Mouse (Mus musculus): Measurements from ENCODE around the gene Zfp566. TPM values are rescaled to one million over a fixed set of nuclear protein-coding genes. Genes with fewer than 3 reads are reported as not detected.

The Zfp566 gene
- polyA plus RNA-seq, 1 experiment from 2014 or later = 14.9 TPM

- Histone ChIP-seq H3K27me3 (replicated peaks; ENCODE audit: control insufficient read depth, insufficient read depth, low read length) (no peaks in the 10 kb centered on the region), H3K36me3 (ENCODE audit: control insufficient read depth, insufficient read depth, low read length) (peaks cover 13% of the 10 kb centered on the region), H3K4me2 (ENCODE audit: low read length) (peak overlapping the region; percentile 65), H3K4me3 (ENCODE audit: low read length) (peak overlapping the region; percentile 66), H3K4me1 (ENCODE audit: control insufficient read depth, insufficient read depth, low read depth, low read length) (peaks cover 13% of the 10 kb centered on the region), H3K9ac (ENCODE audit: low read depth, low read length) (peak overlapping the region; percentile 59), H3K9me3 (ENCODE audit: control insufficient read depth, low read length) (no peaks in the 10 kb centered on the region), H3K27ac (ENCODE audit: low read depth, low read length) (no peak overlapping the region; the same call in 1 of the 2 replicates)
- WGBS = 4% methylated on average over 5 of the region's 5 CpGs
- no peak for ATAC-seq
These were observed 5.3 kb upstream of the Zfp566 start for GRCm38 (mm10) chr7:30095551-30096125.

GRCm38 (mm10) chr7:30094646-30095429, 4.5 kb upstream of the Zfp566 start, which contains the start of gene Zfp260:
Gene Zfp260, plus strand, starts transcription at chr7:30094777.
- no peaks in the 10 kb centered on the region for H3K27me3 ChIP-seq (replicated peaks; ENCODE audit: control insufficient read depth, insufficient read depth, low read length)
- H3K4me1 ChIP-seq (ENCODE audit: control insufficient read depth, insufficient read depth, low read depth, low read length) = peaks cover 13% of the 10 kb centered on the region
- peak within 1 kb of the TSS; percentile 79 for H3K9ac ChIP-seq (ENCODE audit: low read depth, low read length)
- ATAC-seq = peak; percentile 79
- H3K9me3 ChIP-seq (ENCODE audit: control insufficient read depth, low read length) = no peaks in the 10 kb centered on the region
- peak within 1 kb of the TSS; percentile 65 for H3K4me2 ChIP-seq (ENCODE audit: low read length)
- H3K36me3 ChIP-seq (ENCODE audit: control insufficient read depth, insufficient read depth, low read length) = peaks cover 8% of the 10 kb centered on the region
- peak within 1 kb of the TSS; percentile 66 for H3K4me3 ChIP-seq (ENCODE audit: low read length)
- under 1% methylated on average over 26 of the region's 26 CpGs for WGBS
- peak within 1 kb of the TSS; percentile 96 for H3K27ac ChIP-seq (ENCODE audit: low read depth, low read length)

- peak overlapping the region; percentile 65 for H3K4me2 ChIP-seq (ENCODE audit: low read length)
- no peak for ATAC-seq
- H3K4me3 ChIP-seq (ENCODE audit: low read length) = peak overlapping the region; percentile 66
- no peaks in the 10 kb centered on the region for H3K36me3 ChIP-seq (ENCODE audit: control insufficient read depth, insufficient read depth, low read length)
- no peaks in the 10 kb centered on the region for H3K27me3 ChIP-seq (replicated peaks; ENCODE audit: control insufficient read depth, insufficient read depth, low read length)
- H3K27ac ChIP-seq (ENCODE audit: low read depth, low read length) = peak overlapping the region; percentile 96
- 80% methylated on average over 6 of the region's 6 CpGs for WGBS
- peaks cover 19% of the 10 kb centered on the region for H3K4me1 ChIP-seq (ENCODE audit: control insufficient read depth, insufficient read depth, low read depth, low read length)
- H3K9me3 ChIP-seq (ENCODE audit: control insufficient read depth, low read length) = no peaks in the 10 kb centered on the region
- peak overlapping the region; percentile 79 for H3K9ac ChIP-seq (ENCODE audit: low read depth, low read length)
These were observed 3.6 kb upstream of the Zfp566 start for GRCm38 (mm10) chr7:30093918-30094415.

GRCm38 (mm10) chr7:30092666-30093065, 2.3 kb upstream of the Zfp566 start:
- 88% methylated on average over 9 of the region's 9 CpGs for WGBS
- no peak for ATAC-seq
- H3K9ac ChIP-seq (ENCODE audit: low read depth, low read length) = no peak overlapping the region
- no peaks in the 10 kb centered on the region for H3K36me3 ChIP-seq (ENCODE audit: control insufficient read depth, insufficient read depth, low read length)
- peaks cover 30% of the 10 kb centered on the region for H3K4me1 ChIP-seq (ENCODE audit: control insufficient read depth, insufficient read depth, low read depth, low read length)
- no peak overlapping the region for H3K4me2 ChIP-seq (ENCODE audit: low read length)
- no peak overlapping the region for H3K27ac ChIP-seq (ENCODE audit: low read depth, low read length)
- no peaks in the 10 kb centered on the region for H3K9me3 ChIP-seq (ENCODE audit: control insufficient read depth, low read length)
- no peak overlapping the region for H3K4me3 ChIP-seq (ENCODE audit: low read length)
- H3K27me3 ChIP-seq (replicated peaks; ENCODE audit: control insufficient read depth, insufficient read depth, low read length) = no peaks in the 10 kb centered on the region

- Histone ChIP-seq H3K9me3 (ENCODE audit: control insufficient read depth, low read length) (no peaks in the 10 kb centered on the region), H3K4me1 (ENCODE audit: control insufficient read depth, insufficient read depth, low read depth, low read length) (peaks cover 30% of the 10 kb centered on the region), H3K4me2 (ENCODE audit: low read length) (peak overlapping the region; percentile 72), H3K9ac (ENCODE audit: low read depth, low read length) (peak overlapping the region; percentile 70), H3K36me3 (ENCODE audit: control insufficient read depth, insufficient read depth, low read length) (peaks cover 5% of the 10 kb centered on the region; the same call in 1 of the 2 replicates), H3K4me3 (ENCODE audit: low read length) (peak overlapping the region; percentile 62), H3K27me3 (replicated peaks; ENCODE audit: control insufficient read depth, insufficient read depth, low read length) (no peaks in the 10 kb centered on the region), H3K27ac (ENCODE audit: low read depth, low read length) (peak overlapping the region; percentile 83)
- ATAC-seq = no peak
- WGBS = 10% methylated on average over 9 of the region's 9 CpGs
These were observed 751 bp upstream of the Zfp566 start for GRCm38 (mm10) chr7:30090970-30091585.

GRCm38 (mm10) chr7:30089405-30089804, 922 bp downstream of the Zfp566 start:
- 14% methylated on average over 6 of the region's 6 CpGs for WGBS
- Histone ChIP-seq H3K27ac (ENCODE audit: low read depth, low read length) (no peak overlapping the region), H3K9me3 (ENCODE audit: control insufficient read depth, low read length) (no peaks in the 10 kb centered on the region), H3K4me3 (ENCODE audit: low read length) (peak overlapping the region; percentile 62), H3K27me3 (replicated peaks; ENCODE audit: control insufficient read depth, insufficient read depth, low read length) (no peaks in the 10 kb centered on the region), H3K9ac (ENCODE audit: low read depth, low read length) (peak overlapping the region; percentile 70), H3K4me1 (ENCODE audit: control insufficient read depth, insufficient read depth, low read depth, low read length) (peaks cover 27% of the 10 kb centered on the region), H3K4me2 (ENCODE audit: low read length) (peak overlapping the region; percentile 72), H3K36me3 (ENCODE audit: control insufficient read depth, insufficient read depth, low read length) (peaks cover 19% of the 10 kb centered on the region)
- no peak for ATAC-seq

- no peak overlapping the region for H3K4me2 ChIP-seq (ENCODE audit: low read length)
- H3K9me3 ChIP-seq (ENCODE audit: control insufficient read depth, low read length) = no peaks in the 10 kb centered on the region
- no peak overlapping the region for H3K4me3 ChIP-seq (ENCODE audit: low read length)
- no peak overlapping the region for H3K9ac ChIP-seq (ENCODE audit: low read depth, low read length)
- H3K27ac ChIP-seq (ENCODE audit: low read depth, low read length) = no peak overlapping the region
- peaks cover 23% of the 10 kb centered on the region for H3K36me3 ChIP-seq (ENCODE audit: control insufficient read depth, insufficient read depth, low read length)
- H3K4me1 ChIP-seq (ENCODE audit: control insufficient read depth, insufficient read depth, low read depth, low read length) = peaks cover 21% of the 10 kb centered on the region
- H3K27me3 ChIP-seq (replicated peaks; ENCODE audit: control insufficient read depth, insufficient read depth, low read length) = no peaks in the 10 kb centered on the region
- no peak for ATAC-seq
- WGBS = 93% methylated on average over 9 of the region's 9 CpGs
These were observed 3.8 kb downstream of the Zfp566 start for GRCm38 (mm10) chr7:30086524-30086923.

GRCm38 (mm10) chr7:30072146-30073028, 17.9 kb downstream of the Zfp566 start, which contains the start of gene Zfp82:
Gene Zfp82, minus strand, starts transcription at chr7:30072900.
- Histone ChIP-seq H3K27ac (ENCODE audit: low read depth, low read length) (peak within 1 kb of the TSS; percentile 87), H3K36me3 (ENCODE audit: control insufficient read depth, insufficient read depth, low read length) (peaks cover 2% of the 10 kb centered on the region; the same call in 1 of the 2 replicates), H3K27me3 (replicated peaks; ENCODE audit: control insufficient read depth, insufficient read depth, low read length) (no peaks in the 10 kb centered on the region), H3K9ac (ENCODE audit: low read depth, low read length) (peak within 1 kb of the TSS; percentile 96), H3K4me1 (ENCODE audit: control insufficient read depth, insufficient read depth, low read depth, low read length) (peaks cover 3% of the 10 kb centered on the region; the same call in 1 of the 2 replicates), H3K9me3 (ENCODE audit: control insufficient read depth, low read length) (no peaks in the 10 kb centered on the region), H3K4me2 (ENCODE audit: low read length) (peak within 1 kb of the TSS; percentile 76), H3K4me3 (ENCODE audit: low read length) (peak within 1 kb of the TSS; percentile 93)
- under 1% methylated on average over 50 of the region's 50 CpGs for WGBS
- peak; percentile 94 for ATAC-seq
